Mouse (Mus musculus): ENCODE measurements around the gene Nsun6. TPM values are rescaled to one million over a fixed set of nuclear protein-coding genes. Genes with fewer than 3 reads are reported as not detected.

The Nsun6 gene
- polyA plus RNA-seq, 1 experiment = 5.4 TPM

DNA sequence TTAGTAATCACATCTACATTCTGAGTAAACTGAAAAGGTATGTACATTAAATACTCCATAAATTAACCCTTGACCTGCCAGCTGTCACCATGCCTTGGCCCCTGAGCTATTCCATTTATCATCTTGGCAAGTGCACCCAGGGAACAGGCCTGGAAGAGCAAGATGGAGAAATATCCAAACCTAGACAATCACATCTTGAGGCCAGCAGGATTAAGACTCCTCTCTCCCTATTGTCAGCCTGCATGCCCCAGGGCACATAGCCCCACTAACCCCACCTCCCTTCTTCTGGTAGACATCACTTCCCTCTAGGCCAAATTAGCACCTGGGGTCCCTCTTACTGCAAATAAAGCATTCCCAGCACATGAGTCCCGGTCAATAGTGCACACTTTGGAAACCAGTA is 27.1 kb downstream of the Nsun6 start:
- Histone ChIP-seq H3K4me1 (ENCODE audit: control insufficient read depth, insufficient read depth, low read length) (no peaks in the 10 kb centered on the region), H3K4me3 (replicated peaks; ENCODE audit: control insufficient read depth, low read depth, low read length) (no peak overlapping the region), H3K27ac (ENCODE audit: control insufficient read depth, insufficient read depth, low read depth, low read length, poor library complexity) (no peak overlapping the region)
- WGBS = 87% methylated on average over 1 of the region's 1 CpGs
- TF ChIP-seq CTCF (IDR thresholded peaks at IDR 0.05; ENCODE audit: control insufficient read depth, insufficient read depth, low read length) = no peak

- 94% methylated on average over 3 of the region's 3 CpGs for WGBS
- H3K4me1 ChIP-seq (ENCODE audit: control insufficient read depth, insufficient read depth, low read length) = no peaks in the 10 kb centered on the region
Observed at GRCm38 (mm10) chr2:15026817-15027216, 28.1 kb downstream of the Nsun6 start.

GRCm38 (mm10) chr2:15008072-15008471 is 46.8 kb downstream of the Nsun6 start:
- no peak overlapping the region for H3K4me3 ChIP-seq (replicated peaks; ENCODE audit: control insufficient read depth, low read depth, low read length)
- H3K27ac ChIP-seq (ENCODE audit: control insufficient read depth, insufficient read depth, low read depth, low read length, poor library complexity) = no peak overlapping the region
- WGBS = 93% methylated on average over 1 of the region's 1 CpGs
- no peaks in the 10 kb centered on the region for H3K4me1 ChIP-seq (ENCODE audit: control insufficient read depth, insufficient read depth, low read length)
- no peak for TF ChIP-seq CTCF (IDR thresholded peaks at IDR 0.05; ENCODE audit: control insufficient read depth, insufficient read depth, low read length)
- TF ChIP-seq POLR2A (IDR thresholded peaks at IDR 0.05; ENCODE audit: borderline replicate concordance, control insufficient read depth, low read depth, low read length) = no peak

More at GRCm38 (mm10) chr2:15026817-15027216, 28.1 kb downstream of the Nsun6 start:
- Histone ChIP-seq H3K27ac (ENCODE audit: control insufficient read depth, insufficient read depth, low read depth, low read length, poor library complexity) (no peak overlapping the region), H3K4me3 (replicated peaks; ENCODE audit: control insufficient read depth, low read depth, low read length) (no peak overlapping the region)
- TF ChIP-seq CTCF (IDR thresholded peaks at IDR 0.05; ENCODE audit: control insufficient read depth, insufficient read depth, low read length) = no peak
- no peak for TF ChIP-seq POLR2A (IDR thresholded peaks at IDR 0.05; ENCODE audit: borderline replicate concordance, control insufficient read depth, low read depth, low read length)

GRCm38 (mm10) chr2:15007531-15007930 is 47.3 kb downstream of the Nsun6 start:
- 85% methylated on average over 3 of the region's 3 CpGs for WGBS
- Histone ChIP-seq H3K4me1 (ENCODE audit: control insufficient read depth, insufficient read depth, low read length) (no peaks in the 10 kb centered on the region), H3K4me3 (replicated peaks; ENCODE audit: control insufficient read depth, low read depth, low read length) (no peak overlapping the region), H3K27ac (ENCODE audit: control insufficient read depth, insufficient read depth, low read depth, low read length, poor library complexity) (no peak overlapping the region)
- TF ChIP-seq POLR2A (IDR thresholded peaks at IDR 0.05; ENCODE audit: borderline replicate concordance, control insufficient read depth, low read depth, low read length) (no peak), CTCF (IDR thresholded peaks at IDR 0.05; ENCODE audit: control insufficient read depth, insufficient read depth, low read length) (no peak)

DNA sequence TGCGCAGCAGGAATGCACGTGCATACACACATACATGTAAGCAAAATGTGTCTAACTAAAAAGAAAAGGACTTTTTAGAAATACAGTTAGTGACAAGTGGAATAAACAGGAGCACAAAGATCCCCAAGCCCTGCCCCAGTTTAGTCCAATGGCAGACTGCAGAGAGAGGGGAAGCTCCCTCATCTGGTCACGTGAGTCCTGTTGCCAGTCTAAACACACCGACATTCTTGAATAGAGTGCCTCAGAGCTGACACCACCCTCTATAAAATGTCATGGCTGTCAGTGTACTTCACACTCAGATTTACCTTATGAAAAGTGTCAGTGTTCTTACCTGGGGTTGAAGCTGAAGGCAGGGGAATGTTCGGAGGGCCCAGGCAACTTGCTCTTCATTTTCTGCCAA is 57.0 kb downstream of the Nsun6 start:
- 76% methylated on average over 5 of the region's 5 CpGs for WGBS

DNA sequence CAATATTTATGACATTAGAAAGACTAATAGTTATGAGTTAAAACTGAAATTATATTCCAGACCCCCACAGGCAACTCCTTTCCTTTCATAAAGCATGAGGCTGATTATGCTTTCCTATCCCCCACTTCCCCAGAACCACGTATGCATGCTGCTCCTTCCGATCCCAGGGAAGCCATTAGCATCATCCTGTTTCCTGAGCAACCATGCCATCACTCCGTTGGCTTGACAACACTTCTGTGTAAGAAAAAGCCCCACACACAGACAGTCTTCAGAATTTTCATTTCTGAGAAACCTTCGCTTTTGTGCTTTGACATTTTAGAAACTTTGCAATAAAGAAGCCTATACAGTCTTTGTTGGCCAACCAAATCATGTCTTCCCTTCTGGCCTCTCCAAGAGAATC is 58.8 kb downstream of the Nsun6 start:
- no peak overlapping the region for H3K4me3 ChIP-seq (replicated peaks; ENCODE audit: control insufficient read depth, low read depth, low read length)
- H3K4me1 ChIP-seq (ENCODE audit: control insufficient read depth, insufficient read depth, low read length) = no peaks in the 10 kb centered on the region
- H3K27ac ChIP-seq (ENCODE audit: control insufficient read depth, insufficient read depth, low read depth, low read length, poor library complexity) = no peak overlapping the region
- TF ChIP-seq CTCF (IDR thresholded peaks at IDR 0.05; ENCODE audit: control insufficient read depth, insufficient read depth, low read length) (no peak), POLR2A (IDR thresholded peaks at IDR 0.05; ENCODE audit: borderline replicate concordance, control insufficient read depth, low read depth, low read length) (no peak)
- 85% methylated on average over 4 of the region's 4 CpGs for whole genome bisulfite sequencing

More for the DNA sequence above, 57.0 kb downstream of the Nsun6 start:
- H3K4me1 ChIP-seq (ENCODE audit: control insufficient read depth, insufficient read depth, low read length) = no peaks in the 10 kb centered on the region
- no peak for TF ChIP-seq CTCF (IDR thresholded peaks at IDR 0.05; ENCODE audit: control insufficient read depth, insufficient read depth, low read length)
- TF ChIP-seq POLR2A (IDR thresholded peaks at IDR 0.05; ENCODE audit: borderline replicate concordance, control insufficient read depth, low read depth, low read length) = no peak
- H3K27ac ChIP-seq (ENCODE audit: control insufficient read depth, insufficient read depth, low read depth, low read length, poor library complexity) = no peak overlapping the region
- no peak overlapping the region for H3K4me3 ChIP-seq (replicated peaks; ENCODE audit: control insufficient read depth, low read depth, low read length)

GRCm38 (mm10) chr2:14992531-14992930 is 62.3 kb downstream of the Nsun6 start:
- Histone ChIP-seq H3K27ac (ENCODE audit: control insufficient read depth, insufficient read depth, low read depth, low read length, poor library complexity) (no peak overlapping the region), H3K4me1 (ENCODE audit: control insufficient read depth, insufficient read depth, low read length) (no peaks in the 10 kb centered on the region), H3K4me3 (replicated peaks; ENCODE audit: control insufficient read depth, low read depth, low read length) (no peak overlapping the region)
- WGBS = 68% methylated on average over 4 of the region's 4 CpGs
- TF ChIP-seq CTCF (IDR thresholded peaks at IDR 0.05; ENCODE audit: control insufficient read depth, insufficient read depth, low read length) (no peak), POLR2A (IDR thresholded peaks at IDR 0.05; ENCODE audit: borderline replicate concordance, control insufficient read depth, low read depth, low read length) (no peak)

DNA sequence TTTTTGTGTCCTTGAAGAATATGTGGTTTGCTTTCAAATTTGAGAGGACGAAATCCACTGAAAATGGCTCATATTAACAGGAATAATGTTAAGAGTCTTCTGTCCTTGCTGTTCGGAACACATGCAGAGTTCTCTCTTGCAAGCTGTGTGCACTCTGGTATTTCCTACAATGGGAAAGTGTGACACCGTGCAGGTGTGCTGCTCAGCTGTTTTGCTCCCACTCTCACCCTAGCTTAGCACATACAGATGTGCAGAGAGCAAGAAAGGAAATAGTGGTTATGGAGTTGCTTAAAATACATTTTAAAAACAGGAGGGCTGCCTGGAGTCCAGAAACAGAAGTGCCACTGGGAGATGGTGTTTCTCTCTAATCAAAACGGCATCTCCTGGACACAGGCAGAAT is 65.5 kb downstream of the Nsun6 start:
- WGBS = 60% methylated on average over 4 of the region's 4 CpGs
- TF ChIP-seq POLR2A (IDR thresholded peaks at IDR 0.05; ENCODE audit: borderline replicate concordance, control insufficient read depth, low read depth, low read length) (no peak), CTCF (IDR thresholded peaks at IDR 0.05; ENCODE audit: control insufficient read depth, insufficient read depth, low read length) (no peak)
- no peak overlapping the region for H3K27ac ChIP-seq (ENCODE audit: control insufficient read depth, insufficient read depth, low read depth, low read length, poor library complexity)

GRCm38 (mm10) chr2:14988451-14988850 is 66.4 kb downstream of the Nsun6 start:
- no peak for TF ChIP-seq CTCF (IDR thresholded peaks at IDR 0.05; ENCODE audit: control insufficient read depth, insufficient read depth, low read length)
- no peak overlapping the region for H3K27ac ChIP-seq (ENCODE audit: control insufficient read depth, insufficient read depth, low read depth, low read length, poor library complexity)
- 78% methylated on average over 4 of the region's 4 CpGs for WGBS
- no peaks in the 10 kb centered on the region for H3K4me1 ChIP-seq (ENCODE audit: control insufficient read depth, insufficient read depth, low read length)
- no peak overlapping the region for H3K4me3 ChIP-seq (replicated peaks; ENCODE audit: control insufficient read depth, low read depth, low read length)

More for the DNA sequence above, 65.5 kb downstream of the Nsun6 start:
- Histone ChIP-seq H3K4me3 (replicated peaks; ENCODE audit: control insufficient read depth, low read depth, low read length) (no peak overlapping the region), H3K4me1 (ENCODE audit: control insufficient read depth, insufficient read depth, low read length) (no peaks in the 10 kb centered on the region)

All from bone marrow, adult 2 months (tissue).